Mouse (Mus musculus) forebrain, embryonic 15.5 days (tissue): ENCODE data around the gene Dusp28. TPM values are rescaled to one million over a fixed set of nuclear protein-coding genes. Genes with fewer than 3 reads are reported as not detected.
A peak's percentile ranks its signal among the peaks of the same experiment; 100 is the strongest.

Experiments
- ATAC-seq: fragments of 200-750 bp; cut with Nextera tagmentation; replicated peaks from 2 replicates; pipeline ENCODE4 v1.8.0; 2017; ENCODE audit warnings: mild to moderate bottlenecking, moderate TSS enrichment, moderate library complexity
- H3K27ac ChIP-seq: fragments of 300-500 bp; sonication (generic); replicated peaks from 2 replicates; pipeline ENCODE4 v1.5.1; 2015; ENCODE audit warnings: mild to moderate bottlenecking, inconsistent platforms
- H3K27me3 ChIP-seq: fragments of 300-500 bp; sonication (generic); 2 replicates; pipeline ENCODE4 v1.6.1; 2015; ENCODE audit warnings: inconsistent platforms
- H3K36me3 ChIP-seq: fragments of 300-500 bp; sonication (generic); 2 replicates; pipeline ENCODE4 v1.6.1; 2015; ENCODE audit warnings: mild to moderate bottlenecking, inconsistent platforms
- H3K4me1 ChIP-seq: fragments of 300-500 bp; sonication (generic); 2 replicates; pipeline ENCODE4 v1.6.1; 2015; ENCODE audit warnings: inconsistent platforms
- H3K4me2 ChIP-seq: fragments of 300-500 bp; sonication (generic); replicated peaks from 2 replicates; pipeline ENCODE4 v1.6.1; 2015; ENCODE audit warnings: mild to moderate bottlenecking, inconsistent platforms
- H3K4me3 ChIP-seq: fragments of 300-500 bp; sonication (generic); 2 replicates; pipeline ENCODE4 v1.5.1; 2015; ENCODE audit warnings: mild to moderate bottlenecking, inconsistent platforms
- H3K9ac ChIP-seq: fragments of 300-500 bp; sonication (generic); replicated peaks from 2 replicates; pipeline ENCODE4 v1.6.1; 2015; ENCODE audit warnings: mild to moderate bottlenecking, inconsistent platforms
- H3K9me3 ChIP-seq: fragments of 300-500 bp; sonication (generic); 2 replicates; pipeline ENCODE4 v1.6.1; 2016; ENCODE audit warnings: inconsistent platforms
- WGBS: fragments of 180-500 bp; shearing (Covaris S2); methylation state at CpG from one replicate; pipeline ENCODE4 v1.1.7; 2015; ENCODE audit warnings: mixed read lengths; 5-methylcytosine and 5-hydroxymethylcytosine counted together
- polyA plus RNA-seq: library from polyadenylated mRNA; unstranded; fragments of >200 nt; fragmentation: Nextera tagmentation; extraction: Ambion mirVana; gene quantifications from 2 replicates; pipeline ENCODE4 v1.2.1, GENCODE M21; 2015

Dusp28 gene
- polyA plus RNA-seq, 1 experiment from 2014 or later: 15.1 TPM

DNA sequence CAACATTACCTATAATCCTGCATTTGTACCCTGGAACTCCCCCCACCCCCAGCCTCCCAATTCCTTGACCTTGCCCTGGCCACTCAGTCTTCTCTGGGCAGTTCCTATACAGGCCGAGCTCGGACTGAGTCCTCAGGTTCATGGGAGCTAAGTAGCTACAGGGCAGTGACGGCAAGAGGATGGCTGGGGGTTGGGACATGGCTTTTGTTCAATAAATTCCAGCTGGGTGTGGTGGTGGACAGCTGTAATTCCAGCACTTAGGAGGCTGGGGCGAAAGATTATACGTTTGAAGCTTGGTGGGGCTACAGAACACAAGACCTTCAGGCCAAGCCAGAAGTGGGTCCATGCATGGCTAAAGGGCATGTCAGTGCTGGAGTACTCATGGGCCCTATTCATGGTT, 26.7 kb upstream of the Dusp28 start:
- H3K4me1 ChIP-seq: peaks cover 9% of the 10 kb centered on the region; the same call in 1 of the 2 replicates
- no peaks in the 10 kb centered on the region for H3K9me3 ChIP-seq
- no peak overlapping the region for H3K4me2 ChIP-seq
- H3K27ac ChIP-seq: no peak overlapping the region
- H3K4me3 ChIP-seq: no peak overlapping the region
- no peaks in the 10 kb centered on the region for H3K27me3 ChIP-seq
- no peak for ATAC-seq
- H3K36me3 ChIP-seq: no peaks in the 10 kb centered on the region
- 81% methylated on average over 5 of the region's 5 CpGs for WGBS
- H3K9ac ChIP-seq: no peak overlapping the region

DNA sequence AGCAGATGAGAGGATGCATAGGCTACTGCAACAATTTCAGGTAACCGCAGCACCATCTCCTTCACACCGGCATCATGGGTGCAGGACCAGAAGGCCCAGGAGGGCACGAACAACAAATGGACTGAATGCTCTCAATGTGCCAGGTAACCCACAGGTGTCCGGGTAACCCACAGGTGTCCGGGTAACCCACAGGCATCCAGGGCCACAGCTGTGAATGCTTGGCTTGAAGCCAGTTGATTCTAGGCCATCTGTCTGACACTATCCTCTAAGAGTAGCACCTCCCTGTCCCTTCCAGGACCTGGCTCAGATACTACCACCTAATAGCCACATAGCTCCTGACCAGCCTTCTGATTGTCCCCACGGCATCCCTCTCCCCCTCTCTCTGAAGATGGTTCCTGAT, 24.8 kb upstream of the Dusp28 start:
- no peak overlapping the region for H3K9ac ChIP-seq
- no peak overlapping the region for H3K4me2 ChIP-seq
- peaks cover 9% of the 10 kb centered on the region; the same call in 1 of the 2 replicates for H3K4me1 ChIP-seq
- no peaks in the 10 kb centered on the region for H3K9me3 ChIP-seq
- H3K36me3 ChIP-seq: no peaks in the 10 kb centered on the region
- H3K27ac ChIP-seq: no peak overlapping the region
- H3K27me3 ChIP-seq: no peaks in the 10 kb centered on the region
- ATAC-seq: no peak
- 94% methylated on average over 6 of the region's 6 CpGs for WGBS
- H3K4me3 ChIP-seq: no peak overlapping the region

DNA sequence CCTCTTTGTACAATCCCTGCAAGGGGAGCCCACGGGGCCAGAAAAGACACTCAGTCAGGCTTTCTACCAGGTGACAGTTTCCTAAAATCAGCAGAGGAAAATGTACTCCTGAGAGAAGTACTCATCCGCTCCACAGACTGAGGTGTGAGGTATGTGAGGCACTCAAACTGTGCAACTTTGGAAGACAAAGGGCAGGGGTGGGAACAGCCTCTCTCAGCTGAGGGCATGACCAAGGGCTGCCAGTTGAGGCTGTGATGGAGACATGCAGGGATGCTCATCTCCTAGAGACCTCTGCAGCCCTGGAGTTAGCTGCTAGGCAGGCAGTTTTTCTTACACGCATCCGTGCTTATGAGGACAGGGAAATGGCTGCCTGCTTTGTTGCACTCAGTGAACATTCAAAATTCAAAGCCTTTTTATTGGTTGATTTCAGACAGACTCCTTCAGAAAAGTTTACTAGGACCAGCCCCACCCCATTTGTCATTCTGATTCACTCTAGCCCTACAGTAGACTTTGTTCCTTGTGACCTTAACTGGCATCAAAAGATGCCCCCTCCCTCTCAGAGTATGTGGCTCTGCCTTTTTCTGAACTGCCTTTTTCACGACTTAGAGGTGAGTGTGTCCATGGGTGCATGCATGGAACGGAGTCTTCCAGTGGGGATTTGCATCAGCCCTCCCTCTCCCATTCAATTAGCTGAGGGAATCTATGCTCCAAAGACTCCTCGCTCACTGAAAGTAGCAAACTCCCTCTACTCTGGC, 17.7 kb upstream of the Dusp28 start:
- Histone ChIP-seq H3K36me3 (no peaks in the 10 kb centered on the region), H3K27ac (no peak overlapping the region), H3K9me3 (no peaks in the 10 kb centered on the region), H3K4me1 (no peaks in the 10 kb centered on the region), H3K27me3 (no peaks in the 10 kb centered on the region), H3K9ac (no peak overlapping the region), H3K4me2 (no peak overlapping the region), H3K4me3 (no peak overlapping the region)
- WGBS: 75% methylated on average over 7 of the region's 7 CpGs
- ATAC-seq: no peak

DNA sequence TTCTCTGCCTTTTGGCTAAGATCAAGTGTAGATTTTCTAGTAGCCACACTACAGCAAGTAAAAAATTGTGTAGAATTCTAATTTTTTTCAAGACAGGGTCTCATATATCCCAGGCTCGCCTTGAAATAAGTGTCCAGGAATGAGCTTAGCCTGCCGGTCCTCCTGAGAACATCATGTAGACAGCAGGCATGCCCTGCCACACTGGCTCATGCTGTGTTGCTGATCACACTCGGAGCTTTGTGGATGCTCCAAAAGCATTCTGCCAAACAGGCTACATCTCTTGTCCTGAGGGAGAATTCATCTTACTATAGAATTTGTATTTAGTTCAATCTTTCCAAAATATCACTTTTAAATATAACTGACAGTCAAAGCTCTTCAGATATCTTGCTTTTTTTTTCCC, 14.0 kb upstream of the Dusp28 start:
- no peaks in the 10 kb centered on the region for H3K27me3 ChIP-seq
- no peak overlapping the region for H3K27ac ChIP-seq
- H3K36me3 ChIP-seq: no peaks in the 10 kb centered on the region
- no peak overlapping the region for H3K4me3 ChIP-seq
- H3K9me3 ChIP-seq: no peaks in the 10 kb centered on the region
- ATAC-seq: no peak
- 0 out of 2 replicates have a peak, but pooled peaks cover 2% of the 10 kb centered on the region for H3K4me1 ChIP-seq
- no peak overlapping the region for H3K4me2 ChIP-seq
- no peak overlapping the region for H3K9ac ChIP-seq
- 62% methylated on average over 3 of the region's 3 CpGs for WGBS

DNA sequence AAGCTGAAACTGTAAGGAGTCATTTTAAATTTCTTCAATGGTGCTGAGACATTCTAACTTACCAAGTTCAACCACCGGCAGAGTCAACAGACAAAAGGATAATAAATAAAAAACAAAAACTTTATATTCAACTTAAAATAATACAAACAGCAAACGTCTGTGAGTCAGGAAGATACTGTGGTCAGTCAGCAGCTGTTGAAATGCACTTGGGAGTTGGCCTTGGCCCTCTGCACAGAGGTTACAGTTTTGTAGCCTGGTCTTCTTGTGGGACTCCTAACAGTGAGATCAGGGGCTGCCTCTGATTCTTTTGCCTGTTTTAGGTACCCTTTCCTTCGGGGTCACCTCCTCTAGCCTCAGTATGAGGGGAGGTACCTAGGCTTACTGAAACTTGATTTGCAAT, 12.9 kb upstream of the Dusp28 start:
- H3K9ac ChIP-seq: no peak overlapping the region
- no peaks in the 10 kb centered on the region for H3K9me3 ChIP-seq
- no peaks in the 10 kb centered on the region for H3K36me3 ChIP-seq
- no peak overlapping the region for H3K4me2 ChIP-seq
- 0 out of 2 replicates have a peak, but pooled peaks cover 2% of the 10 kb centered on the region for H3K4me1 ChIP-seq
- no peak for ATAC-seq
- H3K4me3 ChIP-seq: no peak overlapping the region
- 72% methylated on average over 3 of the region's 3 CpGs for WGBS
- H3K27ac ChIP-seq: no peak overlapping the region
- H3K27me3 ChIP-seq: no peaks in the 10 kb centered on the region

DNA sequence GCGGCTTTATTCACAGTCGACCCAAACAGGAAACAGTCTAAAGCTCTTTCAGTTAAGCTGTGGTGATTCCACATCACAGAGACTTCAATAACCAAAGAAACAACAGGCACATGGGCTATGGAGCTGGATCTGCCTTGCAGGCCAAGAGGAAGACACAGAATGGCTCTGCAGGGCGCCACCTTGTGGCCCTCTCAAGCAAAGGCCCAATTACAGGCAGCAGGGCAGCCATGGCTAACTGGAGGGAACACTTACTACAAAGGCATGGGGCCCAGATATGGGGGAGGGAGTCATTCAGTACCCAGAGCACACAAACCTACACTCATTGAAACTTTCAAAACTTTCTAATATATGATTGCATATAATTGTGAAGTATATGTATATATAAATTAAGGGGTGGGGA, 11.7 kb upstream of the Dusp28 start:
- Histone ChIP-seq H3K4me3 (no peak overlapping the region), H3K36me3 (no peaks in the 10 kb centered on the region), H3K27me3 (no peaks in the 10 kb centered on the region), H3K4me1 (0 out of 2 replicates have a peak, but pooled peaks cover 2% of the 10 kb centered on the region), H3K4me2 (no peak overlapping the region), H3K9me3 (no peaks in the 10 kb centered on the region), H3K9ac (no peak overlapping the region), H3K27ac (no peak overlapping the region)
- ATAC-seq: peak; percentile 85
- WGBS: 12% methylated on average over 3 of the region's 3 CpGs

DNA sequence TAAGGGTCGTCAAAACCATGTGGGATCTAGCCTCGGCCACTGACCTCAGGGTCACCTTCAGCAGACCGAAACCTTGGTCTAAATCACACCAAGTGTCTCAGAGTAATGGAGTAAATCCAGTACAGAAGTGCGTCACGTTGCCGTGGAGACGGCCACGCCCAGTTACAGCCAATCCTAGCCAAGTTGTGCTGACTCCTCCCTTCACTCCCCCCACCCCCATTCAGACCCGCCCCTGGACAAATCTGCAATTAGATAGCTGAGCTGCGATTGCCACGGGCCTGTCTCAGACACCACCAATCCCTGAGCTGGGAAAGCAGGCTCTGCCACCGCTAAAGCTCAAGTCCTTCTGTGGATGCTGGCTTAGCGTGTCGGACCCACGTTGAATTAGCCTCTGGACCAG, 4.0 kb upstream of the Dusp28 start, which contains the start of gene Ankmy1:
Ankmy1 (minus strand) TSS at position 121 of the 400 bp plus-strand sequence.
- peak; percentile 46 for ATAC-seq
- no peaks in the 10 kb centered on the region for H3K27me3 ChIP-seq
- peak within 1 kb of the TSS; percentile 46; the same call in 1 of the 2 replicates for H3K27ac ChIP-seq
- H3K4me3 ChIP-seq: peak within 1 kb of the TSS; percentile 15; the same call in 1 of the 2 replicates
- no peak within 1 kb of the TSS for H3K9ac ChIP-seq
- peak within 1 kb of the TSS; percentile 37 for H3K4me2 ChIP-seq
- peaks cover 26% of the 10 kb centered on the region for H3K4me1 ChIP-seq
- 1% methylated on average over 15 of the region's 15 CpGs for WGBS
- no peaks in the 10 kb centered on the region for H3K9me3 ChIP-seq
- no peaks in the 10 kb centered on the region for H3K36me3 ChIP-seq

DNA sequence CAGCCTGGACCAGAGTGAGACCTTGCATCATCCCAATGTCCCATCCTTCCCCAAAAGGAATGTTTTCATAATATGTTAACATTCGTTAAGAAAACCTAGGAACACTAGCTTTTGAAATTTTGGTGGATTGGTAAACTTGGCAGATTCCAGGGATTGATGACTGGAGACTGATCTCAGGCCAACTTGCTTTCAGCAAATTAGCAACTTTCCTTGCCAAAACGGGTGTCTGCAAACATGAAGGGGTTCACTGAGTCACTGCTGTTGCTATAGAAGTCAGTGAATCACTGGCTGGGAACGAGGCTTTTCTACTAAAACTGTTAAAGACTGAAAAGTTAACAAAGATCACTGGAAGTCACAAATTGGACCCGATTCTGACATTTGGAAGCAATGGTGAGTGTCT, 3.2 kb upstream of the Dusp28 start:
- Histone ChIP-seq H3K27me3 (no peaks in the 10 kb centered on the region), H3K4me3 (no peak overlapping the region), H3K4me2 (no peak overlapping the region), H3K27ac (peak overlapping the region; percentile 46; the same call in 1 of the 2 replicates), H3K4me1 (peaks cover 29% of the 10 kb centered on the region), H3K36me3 (no peaks in the 10 kb centered on the region), H3K9me3 (no peaks in the 10 kb centered on the region), H3K9ac (no peak overlapping the region)
- WGBS: 62% methylated on average over 4 of the region's 4 CpGs
- ATAC-seq: no peak

DNA sequence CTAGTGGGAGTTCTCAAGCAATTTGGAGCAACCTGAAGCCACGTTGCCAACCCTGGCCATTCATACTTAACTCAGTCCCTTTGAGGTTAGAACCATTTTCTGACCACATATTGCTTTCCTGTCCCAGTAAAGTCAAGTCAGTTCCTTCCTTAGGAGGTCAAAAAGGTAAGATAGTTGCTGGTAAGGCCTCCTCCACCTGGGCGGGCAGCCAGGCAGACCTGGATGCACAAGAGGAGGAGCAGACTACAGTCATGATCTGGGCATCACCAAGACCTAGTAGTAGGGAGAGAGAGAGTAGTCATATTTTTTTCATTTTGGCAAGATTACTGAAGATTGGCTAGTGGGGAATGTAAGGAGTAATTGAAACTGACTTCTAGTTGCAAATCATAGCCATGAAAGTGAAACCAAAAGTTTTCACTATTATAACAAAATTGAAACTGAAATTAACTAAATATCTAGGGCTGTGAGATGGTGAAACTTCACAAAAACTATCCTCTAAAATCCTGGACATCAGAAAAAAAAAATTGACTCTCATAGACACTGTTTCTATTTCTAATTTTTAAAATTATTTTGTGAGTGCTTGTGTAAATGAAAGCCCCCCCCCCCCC, 974 bp upstream of the Dusp28 start:
- no peak for ATAC-seq
- H3K27me3 ChIP-seq: no peaks in the 10 kb centered on the region
- no peak overlapping the region for H3K27ac ChIP-seq
- 94% methylated on average over 2 of the region's 2 CpGs for WGBS
- H3K4me1 ChIP-seq: peaks cover 44% of the 10 kb centered on the region
- H3K9me3 ChIP-seq: no peaks in the 10 kb centered on the region
- H3K36me3 ChIP-seq: no peaks in the 10 kb centered on the region
- H3K4me3 ChIP-seq: no peak overlapping the region
- no peak overlapping the region for H3K4me2 ChIP-seq
- no peak overlapping the region for H3K9ac ChIP-seq

DNA sequence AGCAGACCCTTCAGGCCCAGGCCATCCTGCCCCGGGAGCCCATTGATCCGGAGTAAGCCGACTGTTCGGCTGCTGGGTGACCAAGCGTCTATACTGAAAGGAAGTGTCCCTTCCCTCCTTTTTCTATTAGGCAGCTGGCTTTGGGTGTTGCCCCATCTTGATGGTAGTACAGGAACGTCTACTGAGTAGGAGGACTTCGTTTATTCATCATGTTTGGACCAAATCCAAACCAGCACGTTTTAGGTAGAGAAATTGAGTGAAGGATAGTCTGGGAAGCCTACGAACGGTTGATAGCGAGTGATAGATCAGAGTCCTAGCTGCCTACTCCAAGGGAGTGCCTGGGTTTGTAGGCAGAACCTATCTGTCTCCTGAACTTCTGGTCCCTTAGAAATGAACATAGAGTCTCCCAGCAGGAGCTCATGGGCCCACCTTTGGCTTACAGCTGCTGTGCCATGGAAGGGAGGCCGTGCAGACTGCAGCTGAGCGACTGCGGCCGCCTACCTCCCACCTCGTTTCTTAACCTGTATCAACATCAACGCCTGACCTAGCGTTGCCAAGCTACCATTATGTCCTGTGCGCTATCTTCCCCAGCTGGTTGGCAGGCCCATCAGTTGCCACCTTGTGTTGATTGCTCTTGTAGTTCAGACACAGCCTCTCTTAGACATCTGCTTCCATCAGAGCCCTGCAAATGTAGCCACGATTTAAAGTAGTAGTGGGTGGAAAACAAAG, 1.0 kb downstream of the Dusp28 start:
- Histone ChIP-seq H3K9ac (peak overlapping the region; percentile 65), H3K4me3 (peak overlapping the region; percentile 68), H3K27me3 (no peaks in the 10 kb centered on the region), H3K36me3 (no peaks in the 10 kb centered on the region), H3K4me1 (peaks cover 54% of the 10 kb centered on the region), H3K4me2 (peak overlapping the region; percentile 63), H3K9me3 (no peaks in the 10 kb centered on the region), H3K27ac (peak overlapping the region; percentile 92)
- 43% methylated on average over 20 of the region's 20 CpGs for WGBS
- no peak for ATAC-seq

DNA sequence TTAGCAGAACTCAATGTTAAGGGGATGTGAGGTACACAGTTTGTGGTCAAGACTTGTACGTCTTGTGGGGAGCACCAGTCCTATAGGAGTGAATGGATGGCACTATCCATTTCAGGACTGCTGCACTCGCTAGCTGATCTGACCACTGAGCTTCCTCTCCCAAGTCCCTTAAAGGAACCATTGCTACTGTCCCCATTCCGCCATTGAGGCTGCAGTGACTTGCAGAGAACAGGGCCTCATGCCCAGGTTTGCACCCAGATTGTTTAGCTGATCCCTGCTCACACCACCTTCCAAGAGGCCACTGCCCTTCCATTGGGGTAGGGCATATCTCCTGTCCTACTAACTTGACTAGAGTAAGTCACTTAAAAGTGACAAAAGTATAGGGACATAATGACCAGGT, 1.9 kb downstream of the Dusp28 start:
- 90% methylated on average over 3 of the region's 3 CpGs for WGBS

DNA sequence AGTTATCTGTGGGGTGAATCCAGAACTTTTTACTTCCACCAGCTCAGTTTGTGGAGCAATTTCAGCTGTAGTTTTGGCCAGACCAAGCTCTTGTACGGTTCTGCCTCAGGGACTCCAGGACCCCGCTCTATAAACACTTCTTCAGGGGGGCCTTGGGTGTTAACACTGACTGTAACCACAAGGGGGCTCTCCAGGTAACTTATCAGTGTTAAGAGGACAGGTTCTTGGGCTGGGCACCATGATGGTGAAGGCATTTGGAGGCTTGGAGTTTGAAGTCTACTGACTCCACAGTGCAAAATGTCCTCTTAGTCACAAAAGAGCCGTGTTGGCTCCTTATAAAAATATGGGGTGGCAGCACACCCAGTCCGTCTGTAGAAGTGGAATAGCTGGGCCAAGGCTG, 2.3 kb downstream of the Dusp28 start:
- no peak for ATAC-seq
- Histone ChIP-seq H3K27ac (no peak overlapping the region), H3K36me3 (no peaks in the 10 kb centered on the region), H3K9me3 (no peaks in the 10 kb centered on the region), H3K9ac (no peak overlapping the region), H3K27me3 (no peaks in the 10 kb centered on the region), H3K4me3 (no peak overlapping the region), H3K4me2 (no peak overlapping the region), H3K4me1 (peaks cover 52% of the 10 kb centered on the region)
- WGBS: 65% methylated on average over 4 of the region's 4 CpGs

More for the DNA sequence above, 1.9 kb downstream of the Dusp28 start:
- Histone ChIP-seq H3K9me3 (no peaks in the 10 kb centered on the region), H3K4me2 (no peak overlapping the region), H3K36me3 (no peaks in the 10 kb centered on the region), H3K4me3 (no peak overlapping the region), H3K27me3 (no peaks in the 10 kb centered on the region), H3K9ac (no peak overlapping the region), H3K27ac (no peak overlapping the region), H3K4me1 (peaks cover 52% of the 10 kb centered on the region)
- ATAC-seq: no peak
